Mouse (Mus musculus) embryo, embryonic 10.5 days (tissue): ENCODE results near the gene Thbs2.

ENCODE experiments used
- DNase-seq: peaks from one replicate; pipeline ENCODE4 v3.0.0-alpha.2; 2015; ENCODE audit warnings: low spot score

Thbs2 gene

DNA sequence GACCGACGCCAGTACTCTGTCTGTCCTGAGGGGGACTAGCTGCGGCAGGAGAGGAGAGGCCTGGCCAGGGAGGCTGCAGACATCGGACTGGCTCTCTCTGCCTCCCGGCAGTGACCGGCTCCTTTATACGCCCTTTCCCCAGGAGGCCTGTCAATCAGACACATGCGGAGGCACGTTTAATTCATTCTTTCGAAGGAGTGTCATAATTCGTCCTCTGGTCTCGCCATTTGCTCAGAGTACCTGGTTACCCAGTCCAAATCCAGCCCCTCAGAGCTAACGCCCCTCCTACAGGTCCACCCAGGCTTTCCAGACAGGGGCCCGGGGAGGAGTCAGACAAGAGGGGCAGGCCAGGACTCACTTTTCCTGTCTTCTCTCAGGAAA, at the start of gene Thbs2:
Gene Thbs2 (minus strand): TSS at position 242 of the 381 bp plus-strand sequence.
- DNase-seq: peak; percentile 61

DNA sequence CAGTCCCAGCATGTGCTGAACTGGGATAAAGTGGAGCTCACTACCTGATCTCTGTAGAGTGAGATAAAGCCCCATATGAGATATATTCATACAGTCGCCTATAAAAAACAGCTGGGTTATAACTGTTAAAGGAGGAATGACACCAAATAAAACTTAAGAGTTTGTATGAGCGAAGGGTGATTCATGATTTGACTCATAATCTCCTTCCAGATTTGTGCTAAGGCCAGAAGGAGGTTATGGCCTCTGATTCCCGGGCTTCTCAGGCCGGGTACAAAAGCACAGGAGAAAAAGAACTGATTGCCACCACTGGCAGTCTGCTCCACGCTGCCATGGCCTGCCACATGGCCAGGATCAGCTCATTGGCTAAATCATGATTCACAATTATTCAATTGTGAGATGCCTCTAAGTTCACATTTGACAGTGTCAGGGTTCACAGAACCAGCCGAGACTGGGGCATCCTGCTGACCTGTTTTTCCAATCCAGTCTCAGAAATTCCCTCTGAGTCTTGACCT, 41.5 kb upstream of the Thbs2 start:
- no peak for DNase-seq

DNA sequence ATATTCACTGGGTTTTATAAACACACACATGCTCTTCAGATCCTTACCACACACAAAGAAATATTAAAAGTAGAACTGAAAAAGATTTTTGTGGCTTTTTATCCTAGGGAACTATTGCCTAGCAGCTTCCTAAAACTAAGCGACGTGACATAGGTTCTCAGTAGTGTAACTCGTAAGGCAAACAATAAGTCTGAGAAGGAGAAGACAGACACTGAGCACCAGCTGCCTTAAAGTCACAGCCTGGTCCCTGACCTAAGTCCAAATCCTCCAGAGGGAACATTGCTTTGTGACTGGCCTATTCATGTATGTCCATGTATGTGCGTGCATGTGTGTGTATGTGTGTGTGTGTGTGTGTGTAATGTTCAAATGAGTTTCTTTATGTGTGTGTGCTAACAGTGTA, 40.3 kb upstream of the Thbs2 start:
- no peak for DNase-seq

DNA sequence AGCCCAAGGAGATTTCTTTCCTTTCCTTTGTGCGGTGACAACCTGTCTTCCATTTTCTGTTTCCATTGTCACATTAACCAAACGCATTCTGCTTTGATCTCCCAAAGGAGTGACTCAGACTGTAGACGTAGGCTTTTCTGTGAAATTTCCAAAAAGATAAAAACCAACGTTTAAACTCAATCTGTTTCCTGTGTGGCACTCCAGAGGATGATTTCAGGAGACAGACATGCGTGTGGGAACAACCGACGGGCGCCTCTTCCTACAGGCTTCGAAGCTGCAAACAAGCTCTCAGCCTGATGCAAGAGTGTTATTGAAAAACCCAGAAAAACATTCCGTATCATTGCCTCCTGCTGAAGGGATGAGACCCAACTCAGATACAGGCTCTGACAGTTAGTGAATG, 39.9 kb upstream of the Thbs2 start:
- no peak for DNase-seq

DNA sequence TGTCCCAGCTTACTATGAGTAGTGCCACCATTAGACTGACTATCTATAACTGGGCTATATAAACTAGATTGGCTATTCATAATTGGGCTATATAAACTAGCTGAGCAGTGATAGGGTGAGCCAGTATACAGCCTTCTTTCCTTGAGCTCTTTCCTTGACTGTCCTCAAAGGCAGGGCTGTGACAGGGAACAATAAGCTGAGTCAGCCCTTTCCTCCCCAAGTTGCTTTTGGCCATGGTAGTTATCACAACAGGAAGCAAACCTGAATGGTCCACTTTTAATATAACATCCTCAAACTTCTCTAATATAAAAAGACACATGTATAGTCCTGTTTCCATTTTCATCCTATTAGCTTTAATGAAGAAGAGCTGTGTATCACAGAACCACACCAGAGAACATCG, 39.0 kb upstream of the Thbs2 start:
- DNase-seq: no peak

DNA sequence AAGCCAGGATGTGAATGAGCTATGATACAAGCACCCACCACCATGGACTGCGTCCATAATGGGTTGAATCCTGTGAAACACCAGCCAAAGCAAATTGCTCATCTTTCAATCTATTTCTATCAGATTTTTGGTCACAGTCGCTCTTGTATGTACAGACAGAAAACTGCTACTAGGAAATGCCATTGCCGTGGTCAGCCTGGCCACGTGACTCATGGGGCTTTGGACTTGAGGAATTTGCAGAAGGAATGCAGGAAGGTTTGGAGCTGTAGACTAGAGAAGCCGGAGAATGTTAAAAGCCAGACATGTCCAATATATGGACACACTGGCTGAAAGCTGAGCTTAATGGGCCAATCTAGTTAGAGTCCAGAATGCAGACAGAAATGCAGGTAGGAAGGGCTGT, 36.6 kb upstream of the Thbs2 start:
- DNase-seq: no peak

DNA sequence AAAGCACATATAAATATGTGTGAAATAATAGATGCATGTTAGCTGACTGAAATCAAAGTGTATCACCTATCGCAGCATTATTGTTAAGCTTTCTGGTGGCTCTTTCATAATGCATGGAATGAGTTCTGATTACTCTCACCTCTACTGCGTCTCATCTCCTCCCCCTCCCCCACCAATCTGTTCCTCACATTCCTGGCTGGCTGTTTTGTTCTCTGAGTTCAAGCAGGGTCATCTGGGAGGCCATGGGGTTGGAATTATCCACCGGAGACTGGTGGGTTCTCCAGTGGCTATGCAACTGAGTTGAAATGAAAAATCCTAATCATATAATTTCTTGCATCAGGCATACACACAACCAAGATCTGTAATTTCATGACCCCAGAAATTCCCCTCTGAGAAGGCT, 33.4 kb upstream of the Thbs2 start:
- DNase-seq: peak; percentile 62

DNA sequence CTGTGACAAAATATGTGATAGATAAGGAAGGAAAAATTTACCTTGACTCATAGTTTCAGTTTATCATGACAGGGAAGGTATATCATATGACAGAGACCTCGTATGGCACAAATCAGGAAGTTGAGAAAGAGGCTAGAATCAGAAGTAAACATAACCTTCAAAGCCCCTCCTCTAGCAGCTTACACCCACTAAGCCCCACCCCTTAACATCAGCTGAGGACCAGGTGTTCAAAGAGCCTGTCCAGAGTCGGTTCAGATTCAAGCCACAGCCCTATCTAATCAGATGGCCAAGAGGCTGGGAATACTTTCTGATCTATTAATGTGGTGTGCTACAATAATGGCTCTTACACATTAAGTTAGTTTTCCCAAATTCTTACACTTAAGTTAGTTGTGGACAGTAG, 30.8 kb upstream of the Thbs2 start:
- no peak for DNase-seq

DNA sequence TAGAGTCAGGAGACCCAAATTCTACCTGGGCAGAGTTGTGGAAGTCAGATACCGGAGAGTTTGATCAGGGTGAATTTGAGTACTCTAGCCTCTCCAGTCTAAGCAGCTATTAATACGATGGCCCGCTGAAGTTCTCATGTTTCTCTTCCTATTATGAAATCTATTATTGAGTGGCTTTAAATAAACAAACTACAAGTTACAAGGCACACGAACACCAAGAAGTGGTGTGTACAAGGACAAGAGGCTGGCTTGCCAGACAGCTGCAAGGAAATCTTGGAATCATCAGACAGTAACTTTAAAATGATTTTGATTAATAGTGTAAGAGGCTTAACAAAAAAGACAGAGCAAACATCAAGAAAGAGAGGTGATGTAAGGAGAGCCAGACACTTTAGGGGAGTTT, 27.3 kb upstream of the Thbs2 start:
- no peak for DNase-seq

DNA sequence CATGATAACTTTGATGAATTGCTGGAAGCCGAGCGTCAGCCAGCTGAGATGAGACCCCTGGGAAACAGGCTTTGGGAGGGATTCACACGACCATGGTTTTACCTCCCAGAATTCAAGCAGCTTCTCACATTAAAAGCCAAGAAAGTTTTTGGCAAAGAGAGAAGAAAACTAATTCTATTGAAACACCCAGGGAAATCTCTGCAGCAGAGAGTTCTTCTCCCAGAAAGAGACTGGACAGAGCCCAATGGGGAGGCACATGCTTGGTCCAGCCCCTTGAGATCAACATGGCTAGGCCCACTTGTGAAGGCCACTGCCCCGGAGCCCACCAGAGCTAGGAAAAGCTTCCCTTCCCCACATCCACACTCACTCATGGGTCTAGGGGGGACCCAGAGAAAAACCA, 26.9 kb upstream of the Thbs2 start:
- DNase-seq: no peak

DNA sequence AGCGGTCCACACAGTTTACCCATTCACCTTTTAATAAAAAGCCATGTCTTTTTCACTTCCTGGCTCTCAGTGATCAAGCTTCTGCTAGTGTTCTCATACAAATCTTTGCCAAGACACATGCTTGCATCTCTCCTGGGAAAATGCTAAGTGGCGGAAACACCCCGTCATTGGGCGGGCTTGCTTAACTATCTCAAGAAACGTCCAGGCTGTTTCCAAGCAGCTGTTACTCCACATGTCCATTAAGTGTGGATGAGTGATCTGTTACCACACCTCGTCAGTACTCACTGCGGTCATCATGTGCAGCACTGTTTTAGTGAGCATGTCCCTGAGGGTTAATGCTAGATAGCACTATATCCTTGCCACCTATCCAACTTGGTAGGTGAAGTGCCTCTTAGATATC, 26.2 kb upstream of the Thbs2 start:
- DNase-seq: no peak

DNA sequence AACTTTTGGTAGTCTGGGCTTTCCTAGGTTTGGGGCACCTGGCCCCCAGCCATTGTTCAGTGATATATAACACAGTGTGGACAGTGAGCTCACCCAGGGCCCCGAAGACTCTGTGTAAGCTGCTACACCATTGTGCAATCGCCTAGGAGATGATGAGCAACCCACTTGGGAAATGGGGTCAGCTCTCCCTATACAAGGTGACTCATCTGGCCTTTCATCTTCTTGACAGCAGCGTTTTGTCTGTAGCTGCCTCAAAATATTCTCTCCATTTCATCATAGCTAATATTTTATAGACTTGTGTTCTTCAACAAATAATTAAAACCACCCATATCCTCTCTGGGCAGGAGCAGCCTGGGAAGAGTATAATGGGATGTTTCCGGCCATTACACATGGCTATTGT, 24.8 kb upstream of the Thbs2 start:
- peak; percentile 39 for DNase-seq

DNA sequence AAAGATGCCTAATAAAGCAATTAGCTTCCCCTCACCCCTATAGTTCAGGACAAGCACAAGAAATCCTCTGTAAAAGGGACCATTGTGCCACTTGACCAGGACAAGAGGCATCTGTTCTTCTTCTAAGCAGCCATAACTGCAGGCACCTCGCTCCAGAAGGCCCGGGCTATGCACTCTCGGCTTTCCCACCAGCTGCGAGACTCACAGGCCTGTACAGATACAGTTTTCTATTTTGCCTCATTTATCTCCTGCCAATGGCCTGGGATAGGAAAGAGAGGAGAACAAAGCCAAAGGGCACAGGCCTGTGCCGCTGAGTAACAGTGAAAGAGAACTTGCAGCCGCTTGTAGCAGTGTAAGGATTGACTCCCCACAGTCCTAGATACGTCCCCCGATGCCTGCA, 20.7 kb upstream of the Thbs2 start:
- DNase-seq: peak; percentile 26

DNA sequence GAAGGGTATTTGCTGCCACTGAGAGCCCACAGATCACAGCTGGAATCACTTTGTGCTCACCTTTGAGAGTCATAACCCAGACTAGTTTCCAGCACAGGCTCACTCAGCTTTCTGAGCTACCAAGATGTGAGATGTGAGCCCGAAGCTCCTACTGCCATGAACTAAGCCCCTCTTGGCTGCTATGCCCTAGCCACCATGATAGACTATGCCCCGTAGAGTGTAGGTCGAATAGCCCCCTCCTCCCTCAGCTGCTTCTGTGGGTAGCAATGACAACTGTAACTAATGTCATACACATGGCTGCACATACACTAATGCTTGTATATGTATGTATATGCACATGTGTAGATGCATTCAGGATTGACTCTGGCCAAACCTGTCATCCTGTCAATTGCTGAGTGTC, 20.3 kb upstream of the Thbs2 start:
- peak; percentile 28 for DNase-seq

DNA sequence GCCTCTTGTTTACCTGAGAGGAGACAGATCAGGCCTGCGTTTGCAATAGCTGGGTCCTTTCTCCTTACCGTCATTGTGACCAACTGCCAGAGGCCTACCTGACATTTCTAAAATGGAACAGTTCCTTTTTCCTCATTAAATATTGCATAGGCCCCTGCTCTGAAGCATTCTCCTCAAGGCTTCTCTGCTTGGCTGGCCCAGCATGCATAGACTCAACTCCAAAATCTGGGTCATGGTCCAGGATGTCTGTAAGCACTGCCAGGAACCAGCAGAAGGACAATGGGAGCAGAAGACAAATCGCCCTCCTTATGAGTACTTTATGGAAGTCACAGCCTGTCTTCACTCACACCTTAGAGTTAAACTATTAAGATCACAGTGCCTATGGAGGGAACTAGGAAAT, 17.7 kb upstream of the Thbs2 start:
- no peak for DNase-seq

DNA sequence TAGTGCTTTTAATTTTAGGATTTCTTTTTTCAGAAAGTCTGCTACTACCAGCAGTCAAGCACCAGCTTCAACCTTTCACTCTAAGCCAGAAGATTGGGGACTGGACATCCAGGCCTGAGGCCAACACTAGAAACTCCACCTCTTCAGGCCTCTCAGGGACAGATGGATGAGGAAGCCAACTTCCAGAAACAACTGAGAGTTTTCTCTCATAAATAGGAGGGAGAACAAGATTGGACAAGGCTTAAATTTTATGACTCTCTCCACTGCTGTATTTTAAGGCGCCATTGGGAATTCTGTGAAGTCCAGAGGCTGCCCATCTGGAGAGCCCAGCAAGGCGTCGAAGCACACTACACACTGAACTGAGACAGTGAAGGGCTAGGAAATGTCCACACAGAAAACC, 17.0 kb upstream of the Thbs2 start:
- DNase-seq: no peak

DNA sequence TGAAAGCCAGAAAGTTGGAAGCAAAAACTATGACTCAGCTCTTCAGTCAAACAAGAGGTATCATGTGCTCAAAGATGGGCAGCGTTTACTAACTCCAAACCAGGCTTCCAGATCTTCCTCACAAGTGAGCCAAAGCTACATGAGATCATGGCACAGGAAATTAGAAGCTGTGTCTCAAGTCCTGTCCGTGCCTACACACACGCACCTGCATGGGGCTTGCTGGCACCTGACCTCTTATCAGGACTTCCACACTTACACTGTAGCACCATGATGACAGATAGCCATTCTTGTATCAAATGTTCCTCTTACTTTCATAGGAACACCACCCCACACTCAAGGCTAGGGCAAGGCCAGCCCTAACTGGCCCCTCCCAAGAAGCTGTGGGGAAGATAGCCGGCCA, 12.0 kb upstream of the Thbs2 start:
- DNase-seq: no peak

DNA sequence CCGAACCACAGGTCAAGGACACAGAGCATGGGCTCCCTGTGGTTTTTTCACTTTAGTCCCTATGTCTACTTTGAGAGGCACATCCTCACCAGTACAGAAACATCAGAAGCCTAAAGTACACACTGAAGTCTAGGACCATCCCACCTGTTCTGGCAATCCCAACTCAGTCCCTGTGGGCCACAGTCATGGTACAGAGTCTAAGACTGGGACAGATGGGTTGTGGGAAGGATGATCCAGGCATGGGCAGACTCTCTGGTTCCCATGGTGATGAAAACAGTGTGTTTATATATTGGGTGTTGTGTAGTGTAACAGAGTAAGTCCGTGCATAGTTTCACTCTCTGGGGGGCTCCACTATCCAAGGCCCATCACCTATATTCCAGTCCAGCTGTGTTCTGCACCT, 11.4 kb upstream of the Thbs2 start:
- DNase-seq: no peak

DNA sequence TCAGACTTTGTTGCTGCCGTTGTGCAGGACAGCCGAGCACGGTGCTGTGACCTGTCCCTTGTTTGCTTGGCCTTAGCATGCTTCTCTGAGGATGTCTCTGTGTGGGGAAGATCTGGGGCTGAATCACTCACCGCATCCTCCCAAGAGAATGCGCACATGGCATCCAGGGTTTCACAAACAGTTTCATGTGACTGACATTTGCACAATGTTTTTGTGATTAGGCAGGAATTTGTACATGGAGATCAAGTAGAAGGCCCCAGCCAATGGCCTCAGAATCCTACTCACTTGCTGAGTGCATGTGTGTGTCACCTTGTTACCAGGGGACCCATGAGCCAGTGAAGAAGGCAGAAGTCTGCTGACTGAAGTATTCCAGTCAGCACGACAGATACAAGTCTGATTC, 9.7 kb upstream of the Thbs2 start:
- DNase-seq: no peak

DNA sequence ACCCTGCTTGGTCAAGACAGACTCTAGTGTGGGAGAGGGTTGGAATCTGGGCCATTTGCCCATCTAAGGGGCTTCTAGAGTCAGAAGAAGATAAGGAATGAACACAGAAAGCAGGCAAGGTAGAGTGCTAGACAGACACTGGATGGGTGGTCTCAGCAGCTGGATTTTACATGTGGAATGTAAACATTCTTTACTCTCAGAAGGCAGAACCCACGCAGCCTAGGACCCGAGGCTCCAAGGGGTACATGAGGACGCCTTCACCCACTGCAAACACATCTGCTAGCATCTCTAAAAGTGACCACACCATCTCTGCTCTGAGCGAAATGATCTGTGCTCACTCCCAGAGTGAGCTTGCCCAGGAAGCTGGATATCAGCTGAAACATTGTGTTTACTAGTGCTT, 9.2 kb upstream of the Thbs2 start:
- no peak for DNase-seq

DNA sequence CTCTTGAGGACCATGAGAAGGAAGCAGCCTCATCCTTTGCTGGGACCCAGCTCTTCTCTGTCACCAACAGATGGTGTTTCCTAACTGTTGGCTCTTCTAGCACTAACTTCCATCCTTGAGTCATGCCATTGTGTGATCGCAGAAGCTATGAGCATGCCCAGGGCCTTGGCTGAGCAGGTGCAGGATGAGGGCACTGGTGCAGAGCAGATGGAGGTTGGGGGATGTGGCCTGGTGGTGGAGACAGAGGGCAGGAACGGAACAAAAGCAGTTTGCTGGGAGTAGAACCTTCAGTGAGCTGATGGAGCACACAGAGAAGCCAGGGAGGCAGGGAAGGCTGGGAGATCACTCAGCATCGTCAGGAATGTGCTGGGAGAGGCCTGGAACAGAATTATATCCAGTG, 8.7 kb upstream of the Thbs2 start:
- DNase-seq: no peak

DNA sequence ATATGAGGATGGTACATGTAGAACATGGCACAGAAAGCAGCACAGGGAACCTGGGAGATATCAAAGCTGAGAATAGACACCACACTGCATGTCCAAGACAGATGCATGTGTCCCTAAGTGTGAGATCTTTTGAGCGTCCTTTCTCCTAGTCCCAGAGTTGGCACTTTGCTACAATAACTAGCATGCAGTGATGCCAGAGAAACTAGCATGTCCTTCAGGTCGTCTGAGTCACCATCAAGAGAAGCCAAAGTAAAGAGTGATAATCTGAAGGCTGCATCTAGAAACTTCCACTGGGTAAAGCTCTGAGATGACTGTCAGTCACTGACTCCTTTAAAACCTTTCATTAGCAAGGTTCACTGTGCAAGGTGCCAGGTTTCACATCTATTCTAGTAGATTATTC, 7.9 kb upstream of the Thbs2 start:
- no peak for DNase-seq

DNA sequence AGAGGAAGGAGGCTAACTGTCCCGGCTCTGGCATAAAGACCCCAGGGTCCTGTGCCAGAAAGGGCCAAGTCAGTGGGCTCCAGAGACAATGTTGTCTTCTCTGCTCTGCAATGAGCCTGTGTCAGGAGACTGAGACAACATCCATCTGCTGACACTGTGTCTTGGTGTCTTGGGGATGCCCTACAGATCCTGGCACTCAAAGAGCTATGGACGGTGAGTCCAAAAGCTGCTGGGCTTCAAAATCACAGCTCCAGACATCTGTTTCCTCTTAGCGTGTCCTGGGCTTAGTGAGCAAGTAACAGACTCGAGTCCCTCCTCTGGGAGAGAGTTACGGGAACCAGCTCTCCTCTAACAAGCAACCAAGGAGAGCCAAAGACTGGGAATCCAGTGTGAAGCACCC, 6.2 kb upstream of the Thbs2 start:
- peak; percentile 35 for DNase-seq

DNA sequence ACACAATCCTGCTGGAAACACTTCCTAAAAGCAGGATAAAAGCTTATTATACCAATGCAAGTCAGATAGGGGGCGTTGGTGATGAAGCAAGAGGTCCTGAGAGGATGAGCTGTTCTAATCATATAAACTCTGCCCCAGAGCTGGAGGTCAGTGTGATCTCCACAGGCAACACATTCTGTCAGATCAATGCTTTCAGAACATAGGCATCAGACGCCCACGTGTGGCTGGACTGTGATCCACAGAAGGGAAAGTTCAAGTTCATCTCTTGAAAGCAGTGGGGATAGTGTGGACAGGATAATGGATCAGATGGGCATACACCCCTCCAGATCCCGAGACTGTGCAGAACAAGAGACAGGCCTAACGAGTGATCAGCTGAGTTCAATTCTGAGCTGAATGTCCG, 4.2 kb upstream of the Thbs2 start:
- DNase-seq: no peak

DNA sequence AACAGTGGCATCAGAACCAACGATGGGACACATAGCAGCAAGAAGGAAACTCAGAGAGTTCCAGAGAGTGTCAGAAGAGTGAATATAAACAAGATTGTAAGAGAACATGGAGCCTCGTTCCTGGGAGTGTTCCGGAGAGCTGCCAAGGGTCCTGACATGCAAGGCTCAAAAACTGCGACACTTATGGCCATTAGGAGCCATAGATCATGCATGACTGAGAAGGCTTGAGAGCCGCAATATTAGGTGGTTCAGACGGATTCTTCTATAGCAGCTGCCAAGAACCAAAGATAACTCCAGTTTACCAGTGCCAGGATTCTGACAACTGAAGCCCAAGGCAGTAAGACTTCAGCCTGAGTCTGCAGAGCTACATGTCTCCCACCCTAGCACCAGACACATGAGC, 3.1 kb upstream of the Thbs2 start:
- no peak for DNase-seq
